Mouse (Mus musculus): ENCODE measurements around the gene Cyp1b1.

GRCm38 (mm10) chr17:79720681-79721080 is 5.8 kb upstream of the Cyp1b1 start:
- no peak for TF ChIP-seq CTCF (IDR thresholded peaks at IDR 0.05; ENCODE audit: borderline replicate concordance, insufficient read depth, low read depth, low read length)
- no peak for TF ChIP-seq POLR2A (IDR thresholded peaks at IDR 0.05; ENCODE audit: borderline replicate concordance, insufficient read depth, low read length)
